21 mouse cellular contexts compared by ENCODE assay signal in the genomic region with DNA sequence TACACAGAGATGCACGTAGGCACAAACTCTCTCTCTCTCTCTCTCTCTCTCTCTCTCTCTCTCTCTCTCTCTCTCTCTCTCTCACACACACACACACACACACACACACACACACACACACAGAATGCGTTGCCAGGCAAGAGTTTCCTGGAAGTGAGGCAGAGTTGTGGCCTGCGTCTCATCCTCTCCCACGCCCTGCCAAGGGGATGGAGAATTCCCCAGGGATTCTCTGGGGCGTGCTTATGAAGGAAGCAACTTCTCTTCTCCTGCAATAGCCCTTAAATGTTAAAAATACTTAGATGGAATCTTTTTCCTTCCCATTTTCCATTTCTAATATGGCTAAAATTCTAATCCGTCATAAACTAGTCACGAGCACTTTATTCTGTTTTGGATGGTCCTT.
A peak's percentile ranks its signal among the peaks of the same experiment; 100 is the strongest.
DNase-seq lines count a peak whose midpoint lies in the region; ATAC-seq lines count a peak whose summit lies in the region.
"Had no signal": no experiment of that assay in that cellular context is flagged by ENCODE, and none has a peak within 500 bp of the region (broad histone marks: within the 10 kb centered on the region; RNA-seq: fewer than 3 reads in every experiment).

No protein-coding gene starts in this region.

- H3K27me3 ChIP-seq in kidney, embryonic 14.5 days (ENCODE audit: control insufficient read depth, insufficient read depth, low read length): no peaks in the 10 kb centered on the region
- H3K27me3 ChIP-seq in forebrain, embryonic 12.5 days: 0 out of 2 replicates have a peak, but pooled peaks cover 3% of the 10 kb centered on the region
- H3K27me3 ChIP-seq: midbrain, embryonic 12.5 days had no signal

- H3K4me1 ChIP-seq in kidney, embryonic 14.5 days (ENCODE audit: control insufficient read depth, insufficient read depth, low read length): peaks cover 11% of the 10 kb centered on the region
- peaks cover 12% of the 10 kb centered on the region for H3K4me1 ChIP-seq in forebrain, embryonic 12.5 days

- ATAC-seq in kidney, embryonic 14.5 days (ENCODE audit: low FRiP score, low TSS enrichment): no peak
- no peak for ATAC-seq in forebrain, embryonic 12.5 days (ENCODE audit: low FRiP score)
- ATAC-seq: forebrain, embryonic 14.5 days; liver, postnatal 0 days had no signal

- 80% methylated on average over 7 of the region's 7 CpGs for WGBS in kidney, embryonic 14.5 days
- WGBS in forebrain, embryonic 12.5 days: 93% methylated on average over 7 of the region's 7 CpGs

- H3K9ac ChIP-seq in kidney, embryonic 14.5 days (ENCODE audit: low read depth, low read length): no peak overlapping the region
- H3K9ac ChIP-seq in forebrain, embryonic 12.5 days: no peak overlapping the region
- H3K9ac ChIP-seq: liver, postnatal 0 days; midbrain, embryonic 12.5 days; neural tube, embryonic 13.5 days had no signal

- no peak overlapping the region for H3K4me3 ChIP-seq in kidney, embryonic 14.5 days (ENCODE audit: low read length)
- H3K4me3 ChIP-seq in forebrain, embryonic 12.5 days (replicated peaks): no peak overlapping the region
- H3K4me3 ChIP-seq: erythroblast, embryonic 14.5 days; hindbrain, embryonic 10.5 days; left cerebral cortex, adult 2 months; midbrain, embryonic 12.5 days; neural tube, embryonic 13.5 days had no signal

- H3K4me2 ChIP-seq in kidney, embryonic 14.5 days (replicated peaks; ENCODE audit: low read depth, low read length): no peak overlapping the region
- H3K4me2 ChIP-seq in forebrain, embryonic 12.5 days: no peak overlapping the region
- H3K4me2 ChIP-seq: midbrain, embryonic 12.5 days; neural tube, embryonic 13.5 days had no signal

- no peaks in the 10 kb centered on the region for H3K36me3 ChIP-seq in kidney, embryonic 14.5 days (ENCODE audit: control insufficient read depth, insufficient read depth, low read length)
- no peaks in the 10 kb centered on the region for H3K36me3 ChIP-seq in forebrain, embryonic 12.5 days (replicated peaks)
- H3K36me3 ChIP-seq: hindbrain, embryonic 10.5 days; midbrain, embryonic 12.5 days; neural tube, embryonic 13.5 days had no signal

- H3K9me3 ChIP-seq in kidney, embryonic 14.5 days (ENCODE audit: control insufficient read depth, low read length): no peaks in the 10 kb centered on the region
- no peaks in the 10 kb centered on the region for H3K9me3 ChIP-seq in forebrain, embryonic 12.5 days
- H3K9me3 ChIP-seq: hindbrain, embryonic 10.5 days; midbrain, embryonic 12.5 days; neural tube, embryonic 13.5 days had no signal

- H3K27ac ChIP-seq in kidney, embryonic 14.5 days (ENCODE audit: low read depth, low read length): no peak overlapping the region
- H3K27ac ChIP-seq in forebrain, embryonic 12.5 days: no peak overlapping the region
- H3K27ac ChIP-seq: hindbrain, embryonic 10.5 days; kidney, postnatal 0 days; left cerebral cortex, adult 2 months; midbrain, embryonic 12.5 days; neural tube, embryonic 13.5 days had no signal

- intact Hi-C loops in gastrocnemius, postnatal 14 days (cut with DNase I; ENCODE audit: low total_unique reads): no loop called here

- peak; percentile 11 for DNase-seq in gastrocnemius, postnatal 14 days
- no peak for DNase-seq in gastrocnemius, postnatal 25 days
- peak; percentile 12 for DNase-seq in kidney, adult 18-20 months
- DNase-seq in MN1 (ENCODE audit: low spot score): peak; percentile 51
- DNase-seq in kidney, adult 8-10 months: peak; percentile 15 to 20
- DNase-seq in testis, postnatal 10 days (ENCODE audit: low spot score): no peak
- DNase-seq: cerebellum, adult 8-10 months; layer of hippocampus, adult 9-11 months; left cerebral cortex, postnatal 4 days; liver; liver, postnatal 0 days; thymus, postnatal 25 days had no signal

Comparison
In these comparisons a context has a peak if more than half of its experiments do, and no peak if none do; other contexts are left out.
1. DNase-seq: peak in gastrocnemius, postnatal 14 days (single experiment), kidney, adult 18-20 months (single experiment), MN1 (single experiment) and kidney, adult 8-10 months (2 of 2); none in gastrocnemius, postnatal 25 days (single experiment) and testis, postnatal 10 days (single experiment).